Mouse (Mus musculus): Measurements from ENCODE around the gene Casq2.

Gene Casq2

GRCm38 (mm10) chr3:102081862-102082261 lies 4.4 kb upstream of the Casq2 start:
- peak; percentile 40 for DNase-seq (ENCODE audit: low spot score)

DNA sequence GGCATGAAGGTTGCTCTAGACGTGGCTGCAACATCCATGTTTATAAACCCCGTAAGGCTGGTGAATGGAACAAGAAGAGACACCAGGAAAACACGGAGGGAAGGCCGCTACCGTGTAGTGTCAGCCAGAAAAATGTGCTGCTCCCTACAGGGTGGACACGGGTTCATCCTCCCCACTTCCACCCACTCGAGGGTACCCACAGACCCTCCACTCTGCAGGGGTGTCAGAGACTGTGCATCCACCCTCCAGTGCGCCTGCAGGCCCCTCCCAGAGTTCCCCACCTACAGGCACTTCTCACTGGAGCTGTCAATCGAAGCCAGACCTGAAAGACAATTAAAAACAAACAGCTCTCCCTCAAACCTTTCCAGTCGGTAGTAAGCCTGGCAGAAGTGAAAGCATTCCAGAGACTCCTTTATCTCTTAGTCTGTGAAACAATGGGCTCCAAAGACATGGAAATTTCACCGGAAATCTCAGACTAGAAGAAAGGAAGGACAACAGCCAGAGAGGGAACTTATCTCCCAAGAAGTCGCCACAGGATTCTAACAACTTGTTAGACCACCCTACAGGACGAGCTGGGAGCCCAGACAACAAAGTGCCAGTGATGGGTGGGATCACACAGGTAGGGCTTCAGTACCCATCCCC lies 2.5 kb upstream of the Casq2 start:
- no peak for DNase-seq (ENCODE audit: low spot score)

- no peak for DNase-seq (ENCODE audit: low spot score)
These were observed 1.3 kb upstream of the Casq2 start for GRCm38 (mm10) chr3:102084833-102085491.

DNA sequence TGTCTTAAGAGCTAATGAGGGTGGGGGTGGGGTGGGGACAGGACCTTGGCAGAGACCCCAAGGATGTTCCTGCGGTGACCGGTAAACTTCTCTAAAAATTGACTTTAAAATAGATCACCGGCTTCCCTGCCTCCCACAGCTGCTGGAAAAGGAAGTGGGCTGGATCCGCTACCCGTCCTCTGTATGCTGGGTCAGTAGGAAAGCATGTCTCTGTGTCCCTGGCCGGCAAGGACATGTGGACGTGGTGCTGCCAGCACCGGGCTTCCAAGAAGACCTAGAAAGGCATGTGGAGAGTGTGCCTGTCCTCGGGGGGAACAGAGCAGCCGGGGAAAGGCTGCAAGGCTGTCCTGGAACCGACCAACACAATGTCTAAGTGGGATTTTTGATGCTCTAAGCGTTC lies 496 bp upstream of the Casq2 start:
- DNase-seq (ENCODE audit: low spot score) = peak; percentile 74

- no peak for DNase-seq (ENCODE audit: low spot score)
These were observed 8.6 kb downstream of the Casq2 start for GRCm38 (mm10) chr3:102094841-102095240.

GRCm38 (mm10) chr3:102095412-102095811 lies 9.2 kb downstream of the Casq2 start:
- no peak for DNase-seq (ENCODE audit: low spot score)

DNA sequence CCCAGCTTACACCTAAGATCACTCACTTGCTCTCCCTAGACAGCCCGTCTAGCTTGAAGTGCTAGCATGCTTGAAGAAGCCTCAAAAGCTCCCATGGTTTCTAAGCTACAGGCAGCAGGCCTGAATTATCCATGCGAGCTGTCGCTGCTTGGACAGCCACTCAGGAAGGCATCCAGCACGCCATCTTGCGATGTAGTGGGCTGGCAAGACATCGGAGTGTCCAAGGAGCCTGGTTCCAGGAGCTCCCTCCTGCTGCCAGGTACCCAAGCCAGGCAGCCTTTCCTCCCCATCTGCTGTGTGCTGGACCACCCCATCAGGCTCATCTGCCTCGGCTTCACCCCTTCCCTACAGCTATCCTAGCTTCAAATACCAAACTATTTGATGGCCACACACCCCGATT lies 10.2 kb downstream of the Casq2 start:
- DNase-seq (ENCODE audit: low spot score) = no peak

GRCm38 (mm10) chr3:102096976-102097375 lies 10.8 kb downstream of the Casq2 start:
- DNase-seq (ENCODE audit: low spot score) = no peak

DNA sequence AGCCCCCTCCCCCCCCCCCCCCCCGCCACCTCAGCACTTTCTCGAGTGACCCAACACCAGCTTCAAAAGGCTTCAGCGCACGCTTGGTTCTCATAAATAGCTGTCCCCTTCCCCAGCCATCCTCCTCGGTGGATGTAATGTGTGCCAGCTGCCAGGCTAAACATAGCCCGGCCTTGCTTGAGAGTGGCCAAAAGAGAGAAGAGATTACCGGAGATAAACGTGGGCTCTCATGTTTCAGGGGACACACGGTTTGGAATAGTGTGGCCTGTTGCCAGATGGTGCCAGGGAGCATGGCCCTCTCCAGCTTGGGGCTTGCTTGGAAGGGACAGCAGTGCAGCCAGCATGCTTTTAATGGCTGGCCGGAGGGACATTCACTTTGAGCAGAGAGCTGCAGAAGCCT lies 13.0 kb downstream of the Casq2 start:
- no peak for DNase-seq (ENCODE audit: low spot score)

- no peak for DNase-seq (ENCODE audit: low spot score)
These were observed 13.6 kb downstream of the Casq2 start for GRCm38 (mm10) chr3:102099793-102100192.

GRCm38 (mm10) chr3:102101445-102101844 lies 15.2 kb downstream of the Casq2 start:
- DNase-seq (ENCODE audit: low spot score) = no peak

GRCm38 (mm10) chr3:102103811-102104565 lies 17.8 kb downstream of the Casq2 start:
- DNase-seq (ENCODE audit: low spot score) = no peak

- DNase-seq (ENCODE audit: low spot score) = no peak
These were observed 22.0 kb downstream of the Casq2 start for GRCm38 (mm10) chr3:102108201-102108600.

DNA sequence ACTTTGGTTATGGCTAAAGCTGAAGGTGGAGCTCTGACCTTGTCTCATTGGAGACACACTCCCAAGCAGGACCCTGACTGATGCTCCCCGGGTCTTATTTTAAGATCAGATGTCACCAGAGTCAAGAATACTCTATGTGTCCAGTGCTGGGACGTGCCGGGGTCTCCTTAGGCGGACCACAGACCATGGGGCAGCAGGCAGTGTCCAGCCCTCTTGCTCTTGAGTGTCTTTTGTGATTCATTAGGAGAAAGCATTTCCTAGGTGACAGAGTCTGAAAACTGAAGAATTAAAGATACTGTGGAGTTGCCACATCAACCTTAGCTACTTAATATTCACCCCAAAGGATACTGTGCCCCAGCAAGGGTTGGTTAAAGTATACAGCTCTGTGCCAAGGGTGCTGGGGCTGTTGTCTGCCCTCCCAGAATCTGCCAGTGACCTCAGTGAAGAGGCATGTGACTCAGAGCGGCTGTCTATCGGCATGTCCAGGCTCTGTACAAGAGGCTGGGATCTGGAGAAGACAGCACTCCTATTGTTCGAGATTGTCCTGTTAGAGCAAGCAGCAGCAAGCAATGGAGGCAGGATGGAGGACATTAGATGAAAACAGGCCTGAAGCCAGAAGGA lies 25.9 kb downstream of the Casq2 start:
- no peak for DNase-seq (ENCODE audit: low spot score)

GRCm38 (mm10) chr3:102120947-102121346 lies 34.7 kb downstream of the Casq2 start:
- no peak for DNase-seq (ENCODE audit: low spot score)

- DNase-seq (ENCODE audit: low spot score) = no peak
These were observed 35.8 kb downstream of the Casq2 start for GRCm38 (mm10) chr3:102122046-102122445.

- DNase-seq (ENCODE audit: low spot score) = no peak
These were observed 37.4 kb downstream of the Casq2 start for GRCm38 (mm10) chr3:102123654-102124053.

- DNase-seq (ENCODE audit: low spot score) = no peak
These were observed 39.3 kb downstream of the Casq2 start for GRCm38 (mm10) chr3:102125546-102125945.

DNA sequence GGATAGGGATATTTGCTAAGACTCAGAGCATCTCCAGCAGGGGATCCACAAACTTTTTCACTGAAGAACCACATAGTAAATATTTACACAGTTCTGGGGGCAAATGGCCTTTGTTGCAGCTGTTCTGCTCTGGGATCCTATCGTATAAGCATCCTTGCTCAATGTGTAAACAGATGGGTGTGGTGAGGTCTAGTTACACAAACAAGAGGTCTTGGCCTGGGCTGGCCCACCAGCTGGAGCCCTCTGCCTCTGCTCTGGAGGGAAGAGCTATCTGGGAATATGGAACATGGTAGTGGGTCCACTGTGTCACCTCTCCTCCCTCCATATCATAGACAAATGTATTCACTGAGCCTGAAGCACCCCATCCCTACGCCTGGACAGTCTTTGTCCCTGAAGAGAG lies 40.9 kb downstream of the Casq2 start:
- no peak for DNase-seq (ENCODE audit: low spot score)

GRCm38 (mm10) chr3:102128242-102128641 lies 42.0 kb downstream of the Casq2 start:
- DNase-seq (ENCODE audit: low spot score) = no peak

- DNase-seq (ENCODE audit: low spot score) = no peak
These were observed 44.3 kb downstream of the Casq2 start for GRCm38 (mm10) chr3:102130478-102130877.

DNA sequence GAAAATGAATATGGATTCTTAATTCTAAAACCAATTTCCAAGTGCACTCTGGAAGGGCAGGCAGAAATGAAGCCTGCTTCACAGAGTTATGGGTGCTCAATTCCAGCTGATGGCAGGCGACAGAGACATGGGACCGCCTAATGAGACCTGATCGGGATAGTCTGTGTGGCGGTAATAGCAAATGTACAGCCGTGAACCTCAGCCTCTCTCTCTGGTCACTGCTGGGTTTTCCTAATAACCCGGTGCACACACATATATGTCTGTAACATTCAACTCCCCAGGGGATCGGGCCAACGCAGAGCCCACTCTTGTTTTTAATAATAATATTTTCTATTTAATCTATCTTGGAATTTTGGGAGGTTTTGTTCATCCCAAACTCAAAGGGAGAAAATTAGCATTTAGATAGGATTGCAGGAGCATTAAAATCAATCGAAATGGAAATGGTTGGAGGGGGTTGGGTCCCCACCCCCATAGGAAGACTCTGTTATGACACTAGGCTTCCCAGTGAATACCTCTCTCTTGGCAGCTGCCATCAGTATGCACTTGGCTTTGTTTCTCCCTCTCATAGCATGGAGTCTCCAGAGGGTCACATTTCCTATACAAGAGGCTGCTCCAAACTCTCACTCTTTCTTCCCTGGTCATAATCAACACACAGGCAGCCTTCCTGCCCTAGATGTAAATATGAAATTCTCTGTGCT lies 45.6 kb downstream of the Casq2 start:
- no peak for DNase-seq (ENCODE audit: low spot score)
